Mouse (Mus musculus) heart, adult 2 months (tissue): ENCODE data around the gene Rac2.

Source experiments
- CTCF ChIP-seq: fragments of 200-600 bp; IDR thresholded peaks from 2 replicates; pipeline ENCODE4 v1.8.1; 2022; ENCODE audit warnings: antibody characterized with exemption, mild to moderate bottlenecking, moderate library complexity
- POLR2A ChIP-seq: fragments of 200-500 bp; IDR thresholded peaks from 2 replicates; pipeline ENCODE4 v1.6.1; 2011; ENCODE audit warnings: mild to moderate bottlenecking, low read depth, low read length, control low read depth; ENCODE audit not compliant: insufficient read depth

GRCm38 (mm10) chr15:78513019-78513418, 59.6 kb downstream of the Rac2 start:
- TF ChIP-seq CTCF: no peak
- no peak for TF ChIP-seq POLR2A
